Mouse (Mus musculus): ENCODE measurements around the gene Rimbp3. TPM values are rescaled to one million over a fixed set of nuclear protein-coding genes. Genes with fewer than 3 reads are reported as not detected.
"Not testable (repeated sequence)": the region's sequence is repeated elsewhere in the genome, so short reads cannot be mapped to it uniquely, and the experiment has no call there.

Gene Rimbp3
- polyA plus RNA-seq, 1 experiment = 0.05 TPM

GRCm38 (mm10) chr16:17220127-17220733 lies 11.8 kb downstream of the Rimbp3 start:
- no peaks in the 10 kb centered on the region for H3K4me1 ChIP-seq (ENCODE audit: control insufficient read depth, insufficient read depth, low read length)
- no peaks in the 10 kb centered on the region for H3K27me3 ChIP-seq (replicated peaks; ENCODE audit: control insufficient read depth, insufficient read depth, low read length)
- no peak overlapping the region for H3K27ac ChIP-seq (ENCODE audit: insufficient read depth, low read depth, low read length)
- TF ChIP-seq POLR2A (IDR thresholded peaks at IDR 0.05; ENCODE audit: low read depth, low read length) (no peak), CTCF (conservative IDR thresholded peaks at IDR 0.05; ENCODE audit: insufficient read depth, insufficient read length, low read depth, low read length) (no peak)
- no peak for DNase-seq
- 59% methylated on average over 7 of the region's 7 CpGs for WGBS
- H3K36me3 ChIP-seq (ENCODE audit: control insufficient read depth, insufficient read depth, low read length) = no peaks in the 10 kb centered on the region
- H3K4me3 ChIP-seq (ENCODE audit: insufficient read depth, low read depth, low read length) = no peak overlapping the region

GRCm38 (mm10) chr16:17222197-17222596 lies 13.8 kb downstream of the Rimbp3 start:
- Histone ChIP-seq H3K36me3 (ENCODE audit: control insufficient read depth, insufficient read depth, low read length) (no peaks in the 10 kb centered on the region), H3K4me3 (ENCODE audit: insufficient read depth, low read depth, low read length) (no peak overlapping the region), H3K27ac (ENCODE audit: insufficient read depth, low read depth, low read length) (no peak overlapping the region), H3K4me1 (ENCODE audit: control insufficient read depth, insufficient read depth, low read length) (no peaks in the 10 kb centered on the region), H3K27me3 (replicated peaks; ENCODE audit: control insufficient read depth, insufficient read depth, low read length) (no peaks in the 10 kb centered on the region)
- TF ChIP-seq POLR2A (IDR thresholded peaks at IDR 0.05; ENCODE audit: low read depth, low read length) (no peak), CTCF (conservative IDR thresholded peaks at IDR 0.05; ENCODE audit: insufficient read depth, insufficient read length, low read depth, low read length) (no peak)
- DNase-seq = peak; percentile 88
- WGBS = 33% methylated on average over 25 of the region's 25 CpGs

GRCm38 (mm10) chr16:17225584-17225983 lies 17.2 kb downstream of the Rimbp3 start:
- peaks cover 2% of the 10 kb centered on the region; the same call in 1 of the 2 replicates for H3K4me1 ChIP-seq (ENCODE audit: control insufficient read depth, insufficient read depth, low read length)
- 83% methylated on average over 5 of the region's 5 CpGs for WGBS
- H3K36me3 ChIP-seq (ENCODE audit: control insufficient read depth, insufficient read depth, low read length) = no peaks in the 10 kb centered on the region
- no peak for DNase-seq
- no peak for TF ChIP-seq POLR2A (IDR thresholded peaks at IDR 0.05; ENCODE audit: low read depth, low read length)
- TF ChIP-seq CTCF (conservative IDR thresholded peaks at IDR 0.05; ENCODE audit: insufficient read depth, insufficient read length, low read depth, low read length) = no peak
- no peak overlapping the region for H3K4me3 ChIP-seq (ENCODE audit: insufficient read depth, low read depth, low read length)
- H3K27me3 ChIP-seq (replicated peaks; ENCODE audit: control insufficient read depth, insufficient read depth, low read length) = no peaks in the 10 kb centered on the region
- no peak overlapping the region for H3K27ac ChIP-seq (ENCODE audit: insufficient read depth, low read depth, low read length)

- Histone ChIP-seq H3K36me3 (ENCODE audit: control insufficient read depth, insufficient read depth, low read length) (no peaks in the 10 kb centered on the region), H3K4me3 (ENCODE audit: insufficient read depth, low read depth, low read length) (no peak overlapping the region), H3K27ac (ENCODE audit: insufficient read depth, low read depth, low read length) (no peak overlapping the region), H3K27me3 (replicated peaks; ENCODE audit: control insufficient read depth, insufficient read depth, low read length) (no peaks in the 10 kb centered on the region), H3K4me1 (ENCODE audit: control insufficient read depth, insufficient read depth, low read length) (peaks cover 2% of the 10 kb centered on the region; the same call in 1 of the 2 replicates)
- TF ChIP-seq CTCF (conservative IDR thresholded peaks at IDR 0.05; ENCODE audit: insufficient read depth, insufficient read length, low read depth, low read length) = no peak
- no peak for TF ChIP-seq POLR2A (IDR thresholded peaks at IDR 0.05; ENCODE audit: low read depth, low read length)
- no peak for DNase-seq
Measured at GRCm38 (mm10) chr16:17226496-17226895, 18.1 kb downstream of the Rimbp3 start.

- not testable (repeated sequence) for H3K27me3 ChIP-seq (replicated peaks; ENCODE audit: control insufficient read depth, insufficient read depth, low read length); DNase-seq; H3K4me1 ChIP-seq (ENCODE audit: control insufficient read depth, insufficient read depth, low read length); H3K36me3 ChIP-seq (ENCODE audit: control insufficient read depth, insufficient read depth, low read length); H3K27ac ChIP-seq (ENCODE audit: insufficient read depth, low read depth, low read length); H3K4me3 ChIP-seq (ENCODE audit: insufficient read depth, low read depth, low read length)
- 94% methylated on average over 2 of the region's 2 CpGs for WGBS
Measured at GRCm38 (mm10) chr16:17231523-17231922, 23.1 kb downstream of the Rimbp3 start.

- 5% methylated on average over 59 of the region's 59 CpGs for WGBS
- H3K27ac ChIP-seq (ENCODE audit: insufficient read depth, low read depth, low read length) = peak within 1 kb of the TSS; percentile 21; the same call in 1 of the 2 replicates
- peak; percentile 97 for DNase-seq
Measured at GRCm38 (mm10) chr16:17232794-17233701, 24.6 kb downstream of the Rimbp3 start, which contains the start of gene Hic2. Hic2 (plus strand) TSS chr16:17233572.

More at GRCm38 (mm10) chr16:17232794-17233701, 24.6 kb downstream of the Rimbp3 start, which contains the start of gene Hic2:
- peaks cover 6% of the 10 kb centered on the region; the same call in 1 of the 2 replicates for H3K4me1 ChIP-seq (ENCODE audit: control insufficient read depth, insufficient read depth, low read length)
- no peaks in the 10 kb centered on the region for H3K27me3 ChIP-seq (replicated peaks; ENCODE audit: control insufficient read depth, insufficient read depth, low read length)
- peak within 1 kb of the TSS; percentile 70 for H3K4me3 ChIP-seq (ENCODE audit: insufficient read depth, low read depth, low read length)
- TF ChIP-seq CTCF (conservative IDR thresholded peaks at IDR 0.05; ENCODE audit: insufficient read depth, insufficient read length, low read depth, low read length) (no peak), POLR2A (IDR thresholded peaks at IDR 0.05; ENCODE audit: low read depth, low read length) (no peak)
- H3K36me3 ChIP-seq (ENCODE audit: control insufficient read depth, insufficient read depth, low read length) = no peaks in the 10 kb centered on the region

All from kidney, adult 2 months (tissue).